Mouse (Mus musculus) hindbrain, embryonic 13.5 days (tissue): ENCODE results near the gene Igfbp2. TPM values are rescaled to one million over a fixed set of nuclear protein-coding genes. Genes with fewer than 3 reads are reported as not detected.

Experiments used
- ATAC-seq: fragments of 200-750 bp; cut with Nextera tagmentation; 2 replicates; pipeline ENCODE4 v1.8.0; 2017; ENCODE audit warnings: moderate TSS enrichment; ENCODE audit not compliant: low FRiP score
- H3K27ac ChIP-seq: fragments of 300-500 bp; sonication (generic); 2 replicates; pipeline ENCODE4 v1.5.1; 2015; ENCODE audit warnings: inconsistent platforms, mild to moderate bottlenecking, moderate library complexity
- H3K27me3 ChIP-seq: fragments of 300-500 bp; sonication (generic); 2 replicates; pipeline ENCODE4 v1.6.1; 2015; ENCODE audit warnings: mild to moderate bottlenecking, inconsistent platforms
- H3K36me3 ChIP-seq: fragments of 300-500 bp; sonication (generic); 2 replicates; pipeline ENCODE4 v1.6.1; 2015; ENCODE audit warnings: mild to moderate bottlenecking, inconsistent platforms
- H3K4me1 ChIP-seq: fragments of 300-500 bp; sonication (generic); replicated peaks from 2 replicates; pipeline ENCODE4 v1.6.1; 2015; ENCODE audit warnings: inconsistent platforms
- H3K4me2 ChIP-seq: fragments of 300-500 bp; sonication (generic); 2 replicates; pipeline ENCODE4 v1.6.1; 2015; ENCODE audit warnings: inconsistent platforms, mild to moderate bottlenecking, moderate library complexity
- H3K4me3 ChIP-seq: fragments of 300-500 bp; sonication (generic); 2 replicates; pipeline ENCODE4 v1.5.1; 2015; ENCODE audit warnings: mild to moderate bottlenecking, inconsistent platforms
- H3K9ac ChIP-seq: fragments of 300-500 bp; sonication (generic); 2 replicates; pipeline ENCODE4 v1.6.1; 2015; ENCODE audit warnings: mild to moderate bottlenecking, inconsistent platforms
- H3K9me3 ChIP-seq: fragments of 300-500 bp; sonication (generic); 2 replicates; pipeline ENCODE4 v1.6.1; 2016; ENCODE audit warnings: inconsistent platforms
- WGBS: fragments of 180-500 bp; shearing (Covaris S2); methylation state at CpG from one replicate; pipeline ENCODE4 v1.1.7; 2015; 5-methylcytosine and 5-hydroxymethylcytosine counted together
- polyA plus RNA-seq: library from polyadenylated mRNA; unstranded; fragments of >200 nt; fragmentation: Nextera tagmentation; extraction: Ambion mirVana; gene quantifications from 2 replicates; pipeline ENCODE4 v1.2.1, GENCODE M21; 2015

The Igfbp2 gene
- polyA plus RNA-seq, 1 experiment from 2014 or later = 465 TPM

GRCm38 (mm10) chr1:72804031-72804430 is 20.3 kb upstream of the Igfbp2 start:
- Histone ChIP-seq H3K27me3 (no peaks in the 10 kb centered on the region), H3K9ac (no peak overlapping the region), H3K4me1 (peaks cover 26% of the 10 kb centered on the region), H3K4me3 (no peak overlapping the region), H3K9me3 (0 out of 2 replicates have a peak, but pooled peaks cover 2% of the 10 kb centered on the region), H3K36me3 (no peaks in the 10 kb centered on the region), H3K4me2 (no peak overlapping the region), H3K27ac (no peak overlapping the region)
- 74% methylated on average over 4 of the region's 4 CpGs for whole genome bisulfite sequencing
- ATAC-seq = no peak

GRCm38 (mm10) chr1:72805037-72805436 is 19.3 kb upstream of the Igfbp2 start:
- Histone ChIP-seq H3K36me3 (no peaks in the 10 kb centered on the region), H3K4me2 (no peak overlapping the region), H3K9ac (no peak overlapping the region), H3K4me1 (peaks cover 26% of the 10 kb centered on the region), H3K9me3 (0 out of 2 replicates have a peak, but pooled peaks cover 2% of the 10 kb centered on the region), H3K27me3 (no peaks in the 10 kb centered on the region), H3K4me3 (no peak overlapping the region), H3K27ac (peak overlapping the region; percentile 58; the same call in 1 of the 2 replicates)
- ATAC-seq = no peak
- 18% methylated on average over 8 of the region's 8 CpGs for WGBS

- H3K36me3 ChIP-seq = no peaks in the 10 kb centered on the region
Measured at GRCm38 (mm10) chr1:72805476-72806043, 18.7 kb upstream of the Igfbp2 start.

GRCm38 (mm10) chr1:72806044-72806584 is 18.2 kb upstream of the Igfbp2 start:
- peak overlapping the region; percentile 43; the same call in 1 of the 2 replicates for H3K9ac ChIP-seq

More at GRCm38 (mm10) chr1:72805476-72806043, 18.7 kb upstream of the Igfbp2 start:
- peak; percentile 62; the same call in 1 of the 2 replicates for ATAC-seq
- WGBS = 7% methylated on average over 4 of the region's 4 CpGs
- Histone ChIP-seq H3K9me3 (0 out of 2 replicates have a peak, but pooled peaks cover under 1% of the 10 kb centered on the region), H3K4me3 (no peak overlapping the region), H3K27ac (peak overlapping the region; percentile 53), H3K27me3 (no peaks in the 10 kb centered on the region), H3K9ac (peak overlapping the region; percentile 43; the same call in 1 of the 2 replicates), H3K4me2 (peak overlapping the region; percentile 13; the same call in 1 of the 2 replicates), H3K4me1 (peaks cover 26% of the 10 kb centered on the region)

GRCm38 (mm10) chr1:72809304-72809703 is 15.0 kb upstream of the Igfbp2 start:
- ATAC-seq = no peak
- WGBS = 96% methylated on average over 7 of the region's 7 CpGs
- peaks cover 34% of the 10 kb centered on the region for H3K4me1 ChIP-seq

More at GRCm38 (mm10) chr1:72806044-72806584, 18.2 kb upstream of the Igfbp2 start:
- Histone ChIP-seq H3K36me3 (no peaks in the 10 kb centered on the region), H3K4me3 (no peak overlapping the region), H3K4me1 (peaks cover 26% of the 10 kb centered on the region), H3K27ac (peak overlapping the region; percentile 53; the same call in 1 of the 2 replicates), H3K27me3 (no peaks in the 10 kb centered on the region), H3K9me3 (no peaks in the 10 kb centered on the region; the same call in 1 of the 2 replicates), H3K4me2 (peak overlapping the region; percentile 13; the same call in 1 of the 2 replicates)
- ATAC-seq = peak; percentile 68
- 5% methylated on average over 11 of the region's 11 CpGs for WGBS

DNA sequence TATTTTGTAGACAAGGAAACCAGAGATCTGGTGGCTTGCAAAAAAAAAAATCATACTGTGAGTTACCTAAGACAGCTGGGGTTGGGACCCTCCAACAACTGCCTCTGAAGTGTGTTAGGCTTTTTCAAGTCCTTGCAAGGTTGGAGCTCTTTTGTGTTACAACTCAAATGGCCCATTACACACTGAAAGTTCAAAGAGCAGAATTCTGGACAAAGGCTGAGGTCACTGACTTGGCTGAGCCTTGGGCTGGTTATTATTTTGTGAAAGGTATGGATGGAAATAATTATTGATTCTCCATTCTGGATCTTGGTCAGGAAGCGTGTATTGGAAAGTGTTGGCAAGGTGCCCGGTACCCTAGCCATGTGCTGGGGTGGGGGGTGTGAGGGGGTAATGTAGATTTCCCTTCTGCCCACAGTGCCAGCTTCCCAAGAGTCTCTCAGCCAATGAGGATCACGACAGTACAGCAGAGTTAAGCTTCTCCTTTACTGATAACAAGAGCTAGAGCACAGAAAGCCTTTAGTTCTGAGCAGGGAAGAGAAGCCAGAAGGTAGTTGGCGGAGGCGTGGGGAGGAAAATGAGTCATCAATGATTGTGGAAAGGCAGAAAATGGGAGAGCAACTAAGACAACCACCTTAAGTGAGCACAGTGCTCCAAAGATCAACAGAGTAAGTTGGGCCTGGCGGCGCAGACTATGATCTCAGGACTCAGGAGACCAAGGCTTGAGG is 14.2 kb upstream of the Igfbp2 start:
- WGBS = 90% methylated on average over 7 of the region's 7 CpGs
- no peaks in the 10 kb centered on the region for H3K36me3 ChIP-seq
- ATAC-seq = no peak

More at GRCm38 (mm10) chr1:72809304-72809703, 15.0 kb upstream of the Igfbp2 start:
- Histone ChIP-seq H3K27me3 (no peaks in the 10 kb centered on the region), H3K9ac (no peak overlapping the region), H3K9me3 (no peaks in the 10 kb centered on the region; the same call in 1 of the 2 replicates), H3K27ac (no peak overlapping the region), H3K36me3 (no peaks in the 10 kb centered on the region), H3K4me3 (no peak overlapping the region), H3K4me2 (no peak overlapping the region)

GRCm38 (mm10) chr1:72811061-72811460 is 13.2 kb upstream of the Igfbp2 start:
- 95% methylated on average over 3 of the region's 3 CpGs for WGBS
- Histone ChIP-seq H3K27ac (no peak overlapping the region), H3K36me3 (no peaks in the 10 kb centered on the region), H3K9ac (no peak overlapping the region), H3K27me3 (no peaks in the 10 kb centered on the region), H3K4me1 (peaks cover 31% of the 10 kb centered on the region), H3K4me3 (no peak overlapping the region), H3K9me3 (no peaks in the 10 kb centered on the region; the same call in 1 of the 2 replicates), H3K4me2 (no peak overlapping the region)
- no peak for ATAC-seq

More for the DNA sequence above, 14.2 kb upstream of the Igfbp2 start:
- Histone ChIP-seq H3K9ac (no peak overlapping the region), H3K9me3 (no peaks in the 10 kb centered on the region; the same call in 1 of the 2 replicates), H3K27me3 (no peaks in the 10 kb centered on the region), H3K4me3 (no peak overlapping the region), H3K4me2 (no peak overlapping the region), H3K4me1 (peaks cover 33% of the 10 kb centered on the region), H3K27ac (no peak overlapping the region)

DNA sequence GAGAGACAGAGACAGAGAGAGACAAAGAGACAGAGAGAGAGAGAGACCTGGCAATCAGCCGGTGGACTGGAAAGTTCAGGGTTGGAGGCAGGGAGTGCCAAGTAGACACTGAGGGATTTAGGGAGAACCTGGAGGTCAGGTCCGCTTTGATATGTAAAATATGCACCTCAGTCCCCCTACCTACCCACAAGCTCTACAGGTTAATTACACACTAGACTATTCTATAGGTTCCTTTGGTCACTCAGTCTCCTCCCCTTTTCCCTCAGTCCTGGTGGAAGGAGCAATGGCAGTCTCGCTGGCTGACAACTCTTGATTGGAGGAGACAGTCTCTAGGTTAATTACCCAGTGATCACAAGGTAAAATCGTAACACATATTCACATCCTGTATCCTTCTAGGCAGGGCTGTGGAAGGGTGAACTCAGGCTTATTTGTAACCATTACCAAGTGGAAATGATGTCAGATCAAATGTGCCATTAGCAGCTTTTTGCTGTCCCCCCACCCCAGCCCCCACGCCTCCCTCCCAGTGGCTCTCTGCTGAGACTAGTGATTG is 11.1 kb upstream of the Igfbp2 start:
- Histone ChIP-seq H3K27ac (peak overlapping the region; percentile 56), H3K9ac (no peak overlapping the region), H3K36me3 (no peaks in the 10 kb centered on the region), H3K4me1 (peaks cover 24% of the 10 kb centered on the region), H3K9me3 (no peaks in the 10 kb centered on the region; the same call in 1 of the 2 replicates), H3K4me2 (no peak overlapping the region), H3K27me3 (no peaks in the 10 kb centered on the region), H3K4me3 (no peak overlapping the region)
- WGBS = 34% methylated on average over 5 of the region's 5 CpGs
- peak; percentile 62 for ATAC-seq

GRCm38 (mm10) chr1:72813639-72814403 is 10.5 kb upstream of the Igfbp2 start:
- Histone ChIP-seq H3K4me3 (no peak overlapping the region), H3K27ac (peak overlapping the region; percentile 56), H3K4me1 (peaks cover 24% of the 10 kb centered on the region), H3K27me3 (no peaks in the 10 kb centered on the region), H3K9me3 (no peaks in the 10 kb centered on the region; the same call in 1 of the 2 replicates), H3K4me2 (no peak overlapping the region), H3K9ac (no peak overlapping the region), H3K36me3 (no peaks in the 10 kb centered on the region)
- 3% methylated on average over 6 of the region's 6 CpGs for WGBS
- peak; percentile 60; the same call in 1 of the 2 replicates for ATAC-seq

DNA sequence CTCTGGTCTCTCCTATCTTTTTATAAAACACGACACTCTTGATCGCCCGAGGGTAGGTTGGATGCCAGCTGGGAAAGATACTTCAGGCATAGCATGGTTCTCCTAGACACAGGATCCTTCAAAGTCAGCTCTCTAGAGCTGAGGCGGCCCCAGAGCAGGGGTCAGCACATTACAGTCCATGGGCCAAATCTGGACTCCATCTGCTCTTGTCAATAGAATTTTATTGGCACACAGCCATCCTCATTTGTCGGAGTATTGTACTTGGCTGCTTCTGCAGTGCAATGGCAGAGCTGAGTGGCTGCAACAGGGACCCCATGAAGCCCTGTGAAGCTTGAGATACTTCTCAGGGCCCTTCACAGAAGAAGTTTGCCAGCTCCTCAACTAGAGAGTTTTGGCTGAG is 9.1 kb upstream of the Igfbp2 start:
- Histone ChIP-seq H3K9ac (no peak overlapping the region), H3K4me1 (peaks cover 24% of the 10 kb centered on the region), H3K27ac (no peak overlapping the region), H3K4me3 (no peak overlapping the region), H3K36me3 (no peaks in the 10 kb centered on the region), H3K9me3 (no peaks in the 10 kb centered on the region; the same call in 1 of the 2 replicates), H3K4me2 (no peak overlapping the region), H3K27me3 (no peaks in the 10 kb centered on the region)
- WGBS = 48% methylated on average over 5 of the region's 5 CpGs
- no peak for ATAC-seq

- no peak overlapping the region for H3K9ac ChIP-seq
- H3K27me3 ChIP-seq = no peaks in the 10 kb centered on the region
- no peak overlapping the region for H3K4me2 ChIP-seq
- H3K4me3 ChIP-seq = no peak overlapping the region
- no peak for ATAC-seq
- no peaks in the 10 kb centered on the region; the same call in 1 of the 2 replicates for H3K9me3 ChIP-seq
- no peaks in the 10 kb centered on the region for H3K36me3 ChIP-seq
- 95% methylated on average over 3 of the region's 3 CpGs for WGBS
- peaks cover 24% of the 10 kb centered on the region for H3K4me1 ChIP-seq
- H3K27ac ChIP-seq = no peak overlapping the region
Measured at GRCm38 (mm10) chr1:72815616-72816015, 8.7 kb upstream of the Igfbp2 start.
